Mouse (Mus musculus): ENCODE results near the gene Olfr1490.
"Not testable (repeated sequence)": the region's sequence is repeated elsewhere in the genome, so short reads cannot be mapped to it uniquely, and the experiment has no call there.

The Olfr1490 gene

DNA sequence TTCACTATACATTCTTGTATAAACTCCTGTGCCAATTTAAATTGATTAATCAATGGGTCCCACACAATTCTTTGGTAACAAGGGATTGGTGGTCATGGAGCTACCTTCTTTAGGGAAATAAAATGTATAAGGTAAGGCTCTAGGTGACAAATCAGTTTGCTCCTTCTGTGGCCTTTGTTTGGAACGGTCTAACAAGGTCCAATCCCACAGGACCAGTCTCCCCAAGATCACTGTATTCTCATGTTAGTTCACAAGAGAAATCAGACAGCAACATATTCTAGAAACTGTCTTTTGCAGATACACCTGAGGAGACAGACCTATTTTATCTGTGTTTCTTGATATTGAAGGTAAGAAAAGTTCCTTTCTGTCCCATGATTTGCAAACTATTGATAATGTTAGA, at the start of gene Olfr1490:
Gene Olfr1490 (plus strand): TSS at position 301 of the 400 bp plus-strand sequence.
- no peak for DNase-seq (ENCODE audit: low read depth, low spot score)

DNA sequence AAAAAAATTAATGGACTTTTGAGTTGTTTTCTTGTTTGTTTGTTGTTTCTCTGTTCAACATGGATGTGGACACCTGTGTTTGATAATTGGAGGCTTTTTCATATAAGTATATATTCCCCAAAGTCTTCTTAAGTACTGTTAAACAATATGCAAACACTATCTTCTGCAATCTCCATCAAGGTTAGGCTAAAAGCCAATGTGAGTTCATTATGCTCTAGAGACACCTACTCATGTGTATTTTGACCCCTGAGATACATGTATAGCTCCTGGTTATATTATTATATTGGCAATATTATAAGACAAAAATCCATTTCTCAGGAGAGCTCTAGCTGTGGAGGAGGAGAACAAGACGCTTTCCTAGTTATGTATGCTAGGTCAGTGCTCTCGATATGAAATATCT, 33.8 kb upstream of the Olfr1490 start, which contains the start of gene Olfr1487:
Gene Olfr1487 (plus strand): TSS at position 301 of the 400 bp plus-strand sequence.
- DNase-seq (ENCODE audit: low read depth, low spot score): not testable (repeated sequence)

DNA sequence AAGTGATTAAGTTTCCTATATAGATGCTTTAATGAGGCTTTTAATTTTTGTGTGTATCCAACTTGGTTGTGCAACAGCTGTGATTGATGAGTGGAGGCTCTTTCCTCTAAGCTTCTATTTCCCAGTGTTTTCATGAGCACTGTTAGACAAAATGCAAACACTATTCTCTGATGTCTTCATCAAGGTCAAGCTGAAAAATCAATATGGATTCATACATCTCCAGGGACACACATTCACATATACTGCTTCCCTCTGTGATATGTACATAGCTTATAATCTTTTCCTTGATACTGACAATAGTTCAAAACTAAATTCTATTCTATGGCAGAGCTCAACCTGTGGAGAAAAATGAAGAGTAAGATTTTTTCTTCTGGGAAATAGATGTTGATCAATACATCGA, 19.6 kb upstream of the Olfr1490 start, which contains the start of gene Olfr1489:
Gene Olfr1489 (plus strand): TSS at position 301 of the 400 bp plus-strand sequence.
- DNase-seq (ENCODE audit: low read depth, low spot score): no peak

DNA sequence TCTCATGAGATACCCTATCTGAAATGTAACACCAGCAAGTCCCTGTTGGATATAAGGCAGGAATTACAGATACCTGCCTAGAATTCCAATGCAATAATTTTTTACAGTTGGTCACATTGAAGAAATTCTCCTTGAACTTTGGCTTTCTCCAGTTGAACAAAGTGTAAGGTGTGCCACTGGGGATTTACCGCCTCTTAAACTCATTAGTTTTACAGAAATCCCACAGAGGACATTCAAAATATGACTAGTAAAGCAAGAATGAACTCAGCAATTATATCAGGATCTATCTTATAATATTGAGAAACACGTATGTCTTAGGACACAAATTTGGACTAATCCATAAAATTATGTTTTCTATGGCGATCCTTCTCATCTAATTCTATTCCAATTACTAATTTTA, 46.1 kb downstream of the Olfr1490 start, which contains the start of gene Olfr1491:
Gene Olfr1491 (plus strand): TSS at position 301 of the 400 bp plus-strand sequence.
- no peak for DNase-seq (ENCODE audit: low read depth, low spot score)
